Mouse (Mus musculus) embryonic fibroblast, embryonic 13.5 days (primary cell): ENCODE measurements around the gene Sdf2l1.

Experiments used
- CTCF ChIP-seq: IDR thresholded peaks from 2 replicates; pipeline ENCODE4 v1.5.1; 2011; ENCODE audit warnings: mild to moderate bottlenecking, control low read depth, low read length, moderate library complexity, borderline replicate concordance; ENCODE audit not compliant: insufficient read depth
- POLR2A ChIP-seq: IDR thresholded peaks from 2 replicates; pipeline ENCODE4 v1.6.1; 2011; ENCODE audit warnings: low read depth, mild to moderate bottlenecking, control low read depth, low read length, moderate library complexity

DNA sequence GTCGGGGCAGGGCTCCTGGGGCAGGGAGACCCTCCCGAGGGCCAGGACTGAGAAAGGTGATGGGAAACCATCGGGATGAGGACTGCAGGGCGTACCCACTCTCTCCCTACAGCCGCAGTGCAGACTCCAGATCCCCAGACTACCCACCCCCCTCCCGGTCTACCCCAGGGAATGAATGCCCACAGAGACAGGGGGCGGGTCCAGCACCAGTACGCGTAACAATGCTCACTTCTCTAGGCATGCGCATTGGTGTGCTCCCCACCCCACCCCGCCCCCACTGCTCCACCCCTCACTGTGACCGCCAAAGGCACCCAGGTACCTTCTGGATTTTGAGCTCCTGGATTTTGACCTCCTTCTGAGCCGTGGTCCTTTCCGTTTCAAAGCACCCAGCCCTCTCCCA is 10.6 kb downstream of the Sdf2l1 start:
- no peak for TF ChIP-seq CTCF
- TF ChIP-seq POLR2A: no peak
